Mouse (Mus musculus) Muller cell, postnatal 12 days (primary cell): ENCODE results near the gene Mctp1.
A peak's percentile ranks its signal among the peaks of the same experiment; 100 is the strongest.

Experiments used
- DNase-seq: peaks from one replicate; pipeline ENCODE4 v3.0.0-alpha.2; 2015; ENCODE audit errors: inconsistent ontology term

The Mctp1 gene

GRCm38 (mm10) chr13:76824932-76825694 lies 440.8 kb downstream of the Mctp1 start:
- peak; percentile 14 for DNase-seq

GRCm38 (mm10) chr13:76827738-76828137 lies 443.4 kb downstream of the Mctp1 start:
- DNase-seq = no peak

- DNase-seq = no peak
These were observed 453.7 kb downstream of the Mctp1 start for GRCm38 (mm10) chr13:76838031-76838430.

DNA sequence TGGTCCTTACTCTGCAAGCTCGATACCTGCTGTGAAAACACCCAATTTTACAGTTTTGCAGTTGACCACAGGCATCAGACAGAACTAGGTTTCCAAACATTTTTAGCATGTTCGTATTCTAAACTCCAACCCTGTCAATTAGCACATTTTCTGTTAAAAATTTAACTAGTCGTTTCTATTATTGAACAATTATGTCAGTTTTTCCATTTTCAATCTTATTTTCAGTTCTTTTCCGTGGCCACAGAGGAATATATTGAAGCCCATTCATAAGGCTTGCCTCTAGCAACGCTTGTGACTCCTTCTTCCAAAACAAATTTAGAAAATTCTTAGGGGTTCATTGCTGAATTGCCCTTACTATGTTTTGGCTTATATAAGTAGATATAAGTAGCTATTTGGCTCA lies 456.4 kb downstream of the Mctp1 start:
- DNase-seq = no peak

DNA sequence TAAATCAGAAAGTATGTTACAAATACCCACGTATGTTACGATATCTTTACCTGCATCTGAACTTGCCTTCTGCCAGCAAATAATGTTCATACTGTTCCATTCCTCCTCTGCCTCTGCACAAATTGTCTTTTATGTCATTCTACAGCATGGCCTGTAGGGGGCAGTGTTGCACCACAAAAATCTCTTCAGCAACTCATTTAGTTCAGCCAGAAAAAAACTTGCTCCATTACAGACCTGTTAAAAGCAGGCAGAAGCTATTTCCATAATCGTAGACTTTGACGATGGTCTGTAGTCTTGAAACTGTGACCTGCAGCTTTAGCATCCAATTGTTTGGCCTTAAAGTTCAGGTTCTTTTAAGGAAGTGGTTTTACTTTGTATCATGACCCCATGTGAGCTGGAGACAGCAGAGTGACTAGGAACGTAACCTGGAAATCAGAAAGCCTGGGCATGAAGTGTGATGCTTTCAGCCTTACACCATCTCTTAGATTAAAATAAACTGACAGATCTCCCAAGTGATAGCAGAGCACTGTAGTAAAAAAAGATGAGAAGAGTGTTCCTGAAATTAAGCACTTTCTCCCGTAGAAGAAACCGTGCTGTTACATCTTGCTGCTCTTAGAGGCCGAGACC lies 460.4 kb downstream of the Mctp1 start:
- peak; percentile 48 for DNase-seq

- DNase-seq = no peak
These were observed 466.2 kb downstream of the Mctp1 start for GRCm38 (mm10) chr13:76850412-76851054.

GRCm38 (mm10) chr13:76854306-76854705 lies 470.0 kb downstream of the Mctp1 start:
- DNase-seq = no peak

GRCm38 (mm10) chr13:76855021-76855420 lies 470.7 kb downstream of the Mctp1 start:
- no peak for DNase-seq

GRCm38 (mm10) chr13:76857024-76857423 lies 472.7 kb downstream of the Mctp1 start:
- DNase-seq = no peak

GRCm38 (mm10) chr13:76858078-76858482 lies 473.7 kb downstream of the Mctp1 start:
- DNase-seq = no peak

DNA sequence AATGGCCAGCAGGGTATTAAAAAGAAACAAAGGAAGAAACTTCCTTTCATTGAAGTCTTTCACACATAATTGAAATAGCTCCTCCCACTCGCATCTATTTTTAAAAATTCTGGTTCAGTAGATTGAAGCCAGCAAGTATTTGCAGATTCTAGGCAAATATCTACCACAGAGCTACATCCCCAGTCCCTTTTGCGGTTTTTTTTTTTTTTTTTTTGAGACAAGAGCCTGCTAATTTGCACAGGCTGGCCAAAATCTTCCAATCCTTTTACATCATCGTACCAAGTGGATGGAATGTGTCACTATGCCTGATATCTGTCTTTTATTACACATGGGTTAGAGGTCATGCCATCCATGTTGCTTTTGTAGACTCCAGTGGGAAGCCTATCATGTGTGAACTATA lies 486.0 kb downstream of the Mctp1 start:
- no peak for DNase-seq

GRCm38 (mm10) chr13:76877887-76878763 lies 493.8 kb downstream of the Mctp1 start:
- DNase-seq = no peak

DNA sequence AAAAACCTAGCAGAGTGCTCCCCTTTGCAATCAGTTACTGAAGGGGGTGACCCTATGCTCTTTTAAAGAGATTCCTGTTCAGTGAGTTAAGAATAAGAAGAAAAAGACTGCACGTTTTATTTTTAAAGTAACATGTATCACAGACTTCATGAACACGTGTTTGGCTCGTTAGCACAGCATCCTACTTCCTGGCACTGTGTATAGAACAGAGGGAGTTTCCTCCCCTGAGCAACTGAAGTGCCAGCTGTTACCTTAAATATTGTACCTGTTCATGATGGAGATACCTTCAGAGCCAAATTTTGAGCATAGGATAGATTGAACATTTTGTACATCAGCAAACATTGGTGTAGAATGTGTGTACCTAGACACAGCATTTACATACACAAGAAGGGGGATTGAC lies 494.7 kb downstream of the Mctp1 start:
- no peak for DNase-seq

DNA sequence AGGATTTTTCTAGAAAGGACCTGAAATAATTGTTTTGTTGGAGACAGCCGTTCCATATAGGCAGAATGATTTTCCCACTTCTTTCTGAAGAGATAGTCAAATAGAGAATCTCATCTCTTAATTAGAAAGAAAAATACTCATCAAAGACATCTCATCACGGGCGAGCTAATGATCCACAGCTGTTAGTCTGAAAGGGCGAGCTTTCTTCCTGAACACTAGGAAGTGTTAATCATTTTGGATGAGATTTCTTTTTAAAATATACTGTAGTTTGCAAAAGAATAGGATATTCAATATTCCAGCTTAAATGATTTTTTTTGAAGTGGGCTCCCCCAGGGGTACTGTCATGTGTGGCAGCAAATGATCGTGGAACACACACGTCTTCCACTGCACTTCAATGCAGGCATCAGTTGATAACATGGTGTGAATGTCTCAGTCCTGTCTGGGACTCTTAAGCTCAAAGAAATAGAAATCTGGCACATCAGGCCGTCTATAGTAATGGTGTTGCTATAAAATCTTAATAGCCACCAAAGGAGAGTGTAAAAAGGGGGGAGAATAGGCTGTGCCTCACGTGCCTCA lies 500.3 kb downstream of the Mctp1 start:
- DNase-seq = no peak

- no peak for DNase-seq
These were observed 508.7 kb downstream of the Mctp1 start for GRCm38 (mm10) chr13:76892987-76893386.

DNA sequence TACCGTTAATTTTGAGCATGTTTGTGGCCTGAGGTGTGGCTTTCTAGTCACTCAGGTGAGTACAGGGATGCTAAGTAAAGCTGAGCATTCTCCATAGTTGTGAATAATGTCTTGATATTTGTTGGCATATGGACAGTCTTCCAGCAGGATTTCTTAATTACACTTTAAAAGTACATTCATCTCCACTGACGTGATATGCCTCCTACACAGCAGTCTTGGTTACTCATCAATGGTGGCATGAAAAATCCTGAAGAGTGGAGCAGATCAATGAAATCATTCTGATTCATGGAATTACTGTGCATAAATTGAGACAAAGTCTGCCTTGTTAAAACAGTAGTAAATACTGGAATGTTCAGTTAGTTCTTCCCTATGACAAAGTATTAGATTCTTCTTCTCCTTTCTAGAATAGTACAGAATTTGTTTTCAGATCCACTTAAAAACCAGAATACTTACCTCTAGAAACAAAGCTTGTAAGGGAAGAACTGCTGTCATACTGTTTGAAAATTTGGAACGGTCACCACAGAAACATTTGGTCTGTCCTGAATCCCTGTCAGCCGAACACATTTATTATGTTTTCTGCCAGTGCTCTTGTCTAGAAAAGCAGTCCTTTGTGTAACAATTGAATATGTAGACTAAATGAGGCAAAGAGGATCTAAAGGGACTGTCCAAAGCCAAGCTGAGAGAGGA lies 511.6 kb downstream of the Mctp1 start:
- peak; percentile 41 for DNase-seq

- DNase-seq = no peak
These were observed 512.1 kb downstream of the Mctp1 start for GRCm38 (mm10) chr13:76896457-76896790.

GRCm38 (mm10) chr13:76918321-76918720 lies 534.0 kb downstream of the Mctp1 start:
- no peak for DNase-seq

DNA sequence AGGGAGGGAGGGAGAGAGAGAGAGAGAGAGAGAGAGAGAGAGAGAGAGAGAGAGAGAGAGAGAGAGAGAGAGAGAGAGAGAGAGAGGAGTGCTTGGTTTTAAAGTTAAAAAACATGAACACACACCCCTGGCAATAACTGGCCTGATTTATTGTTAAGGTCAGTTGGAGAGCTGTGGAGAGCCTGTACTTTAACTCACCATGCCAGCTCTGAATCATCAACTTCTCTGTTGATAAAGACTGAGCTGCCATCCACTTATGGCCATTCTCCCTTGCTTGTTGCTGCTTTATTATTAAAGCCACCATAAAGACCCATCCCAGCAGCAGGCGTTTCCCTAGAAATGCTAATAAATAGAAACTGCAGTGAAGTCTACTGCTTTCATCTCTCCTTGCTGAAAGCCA lies 542.5 kb downstream of the Mctp1 start:
- DNase-seq = no peak

GRCm38 (mm10) chr13:76927875-76928440 lies 543.6 kb downstream of the Mctp1 start:
- peak; percentile 36 for DNase-seq

GRCm38 (mm10) chr13:76929152-76929551 lies 544.8 kb downstream of the Mctp1 start:
- no peak for DNase-seq
